In genomic region chr11:20262628-20263380, GRCm38 (mm10) we compare ENCODE assay signal across 9 mouse cellular contexts. TPM values are rescaled to one million over a fixed set of nuclear protein-coding genes. Genes with fewer than 3 reads are reported as not detected.
DNase-seq lines count a peak whose midpoint lies in the region; ATAC-seq and TF ChIP-seq lines count a peak whose summit lies in the region.
"Had no signal": no experiment of that assay in that cellular context is flagged by ENCODE, and none has a peak within 500 bp of the region (broad histone marks: within the 10 kb centered on the region; RNA-seq: fewer than 3 reads in every experiment).

No protein-coding gene starts in this region.

- H3K27ac ChIP-seq in left cerebral cortex, adult 2 months, result no peak overlapping the region
- no peak overlapping the region for H3K27ac ChIP-seq in midbrain, embryonic 14.5 days (replicated peaks; ENCODE audit: low read depth, low read length)

- no peaks in the 10 kb centered on the region for H3K27me3 ChIP-seq in midbrain, embryonic 14.5 days (ENCODE audit: control insufficient read depth, insufficient read depth, low read length)

- intact Hi-C loops in left cerebral cortex, adult 2 months (cut with DNase I), result loop anchor here (2.0 kb wide), 1 partner anchor 70 kb away; the partner anchor contains the start of gene Slc1a4
- intact Hi-C loops in left cerebral cortex, postnatal 10 days (cut with DNase I), result loop anchor here (2.0 to 5.0 kb wide), 2 partner anchors 69 to 140 kb away; partner anchors contain the start of gene Slc1a4

- no peaks in the 10 kb centered on the region for H3K9me3 ChIP-seq in midbrain, embryonic 14.5 days (ENCODE audit: control insufficient read depth, low read length)

- peak; percentile 63 for TF ChIP-seq CTCF in left cerebral cortex, adult 2 months (IDR thresholded peaks at IDR 0.05)
- TF ChIP-seq CTCF in brain, embryonic 14.5 days (IDR thresholded peaks at IDR 0.05; ENCODE audit: borderline replicate concordance, extremely low read depth, insufficient read depth, insufficient read length), result no peak

- 59% methylated on average over 8 of the region's 8 CpGs for WGBS in midbrain, embryonic 14.5 days

- no peaks in the 10 kb centered on the region for H3K4me1 ChIP-seq in midbrain, embryonic 14.5 days (ENCODE audit: control insufficient read depth, insufficient read depth, low read length)

- no peak overlapping the region for H3K4me2 ChIP-seq in midbrain, embryonic 14.5 days (ENCODE audit: low read length)

- H3K4me3 ChIP-seq in left cerebral cortex, adult 2 months, result no peak overlapping the region
- no peak overlapping the region for H3K4me3 ChIP-seq in midbrain, embryonic 14.5 days (replicated peaks; ENCODE audit: low read depth, low read length)

- no peak overlapping the region for H3K9ac ChIP-seq in midbrain, embryonic 14.5 days (replicated peaks; ENCODE audit: low read length)

- no peak for DNase-seq in cerebellum, postnatal 36 days
- DNase-seq in left cerebral cortex, adult 2 months (ENCODE audit: extremely low spot score in 1 of 2, low spot score in 2 of 2), result no peak
- DNase-seq in left cerebral cortex, postnatal 10 days (ENCODE audit: extremely low spot score in 1 of 2, low spot score in 2 of 2), result no peak
- DNase-seq in brain, embryonic 14.5 days (ENCODE audit: low read depth), result peak; percentile 66
- peak; percentile 80 for DNase-seq in midbrain, embryonic 14.5 days
- DNase-seq in T-cell, adult 2 months (ENCODE audit: low spot score), result no peak
- DNase-seq in right cerebral cortex, postnatal 14 days, result no peak
- DNase-seq: thymus, adult 18-20 months had no signal

- peak; percentile 68 for ATAC-seq in cerebellum, adult (ENCODE audit: insufficient number of reproducible peaks, low FRiP score, low TSS enrichment)
- no peak for ATAC-seq in midbrain, embryonic 14.5 days (ENCODE audit: low FRiP score, low TSS enrichment)

- H3K36me3 ChIP-seq in midbrain, embryonic 14.5 days (ENCODE audit: control insufficient read depth, insufficient read depth, low read length), result no peaks in the 10 kb centered on the region

- TF ChIP-seq POLR2A in brain, embryonic 14.5 days (IDR thresholded peaks at IDR 0.05; ENCODE audit: borderline replicate concordance, extremely low read depth, insufficient read depth, insufficient read length, poor library complexity, severe bottlenecking), result no peak

RNA-seq across cellular contexts. Expression of gene Cep68, which starts 13.6 kb away (rescaled TPM):
- total RNA-seq in left cerebral cortex, adult 2 months (2021), result 10 to 100 TPM; 31.5 to 32.5 TPM
- 10 to 100 TPM; 32.0 to 32.7 TPM for total RNA-seq in left cerebral cortex, postnatal 10 days (2021)
- polyA plus RNA-seq in brain, embryonic 14.5 days (2012; rRNA removed), result 26.3 and 26.5 TPM in 2 replicates
- 16.9 and 29.5 TPM in 2 replicates for polyA plus RNA-seq in midbrain, embryonic 14.5 days (2014; fragmentation: Nextera tagmentation; extraction: Ambion mirVana)

Comparison
In these comparisons a context has a peak if more than half of its experiments do, and no peak if none do; other contexts are left out.
1. DNase-seq: peak in brain, embryonic 14.5 days (single experiment) and midbrain, embryonic 14.5 days (single experiment); none in cerebellum, postnatal 36 days (0 of 2), left cerebral cortex, adult 2 months (0 of 2), left cerebral cortex, postnatal 10 days (0 of 2), T-cell, adult 2 months (single experiment) and right cerebral cortex, postnatal 14 days (single experiment).